Mouse (Mus musculus): ENCODE results near the gene Gm14214.

Gm14214 gene

GRCm38 (mm10) chr2:154769930-154770329 lies at the start of gene Gm14214:
Gene Gm14214 (minus strand): TSS chr2:154770030.
- DNase-seq (ENCODE audit: low spot score in 2 of 2): no peak

DNA sequence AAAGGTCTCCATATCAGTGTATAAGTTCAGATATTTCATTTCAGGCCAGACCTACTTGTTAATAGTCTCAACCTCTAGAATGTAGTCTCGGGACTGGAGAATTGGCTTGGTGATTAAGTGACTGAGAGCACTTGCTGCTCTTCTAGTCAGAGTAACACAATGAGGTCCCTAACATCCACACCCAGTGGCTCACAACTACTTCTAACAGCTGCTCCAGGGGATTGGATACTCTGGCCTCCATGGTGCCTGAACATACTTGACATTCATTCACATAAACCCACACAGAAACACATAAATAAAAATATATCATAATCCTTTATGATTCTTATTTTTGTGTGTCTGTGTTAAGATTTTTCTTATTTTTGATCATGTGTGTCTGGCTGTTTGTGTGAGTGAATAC lies 48.8 kb upstream of the Gm14214 start:
- DNase-seq (ENCODE audit: low spot score in 2 of 2): no peak

DNA sequence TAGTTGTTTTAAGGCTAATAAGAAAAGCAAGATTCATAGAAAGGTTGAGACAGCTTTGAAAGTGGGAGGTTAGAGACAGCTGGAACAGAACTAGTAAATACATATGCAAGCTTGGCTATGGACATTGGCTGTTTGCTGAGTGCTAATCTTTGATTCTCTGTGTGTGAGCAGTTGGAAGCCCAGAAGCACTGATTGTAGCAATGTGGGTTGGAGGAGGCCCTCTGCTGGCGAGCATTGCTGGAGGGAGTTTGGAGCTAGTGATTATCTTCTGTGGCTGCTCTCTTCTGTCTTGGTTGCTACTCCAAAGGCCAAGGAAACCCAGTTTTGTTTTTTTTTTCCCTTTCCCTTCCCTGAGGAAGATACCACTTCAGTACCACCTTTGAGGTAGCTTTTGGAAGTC lies 48.0 kb upstream of the Gm14214 start:
- peak; percentile 36 to 43 for DNase-seq (ENCODE audit: low spot score in 2 of 2)

GRCm38 (mm10) chr2:154817089-154817488 lies 47.3 kb upstream of the Gm14214 start:
- DNase-seq (ENCODE audit: low spot score in 2 of 2): no peak

- no peak for DNase-seq (ENCODE audit: low spot score in 2 of 2)
Observed at GRCm38 (mm10) chr2:154813426-154813825, 43.6 kb upstream of the Gm14214 start.

GRCm38 (mm10) chr2:154810821-154811220 lies 41.0 kb upstream of the Gm14214 start:
- no peak for DNase-seq (ENCODE audit: low spot score in 2 of 2)

GRCm38 (mm10) chr2:154809107-154809762 lies 39.4 kb upstream of the Gm14214 start:
- DNase-seq (ENCODE audit: low spot score in 2 of 2): no peak

- DNase-seq (ENCODE audit: low spot score in 2 of 2): no peak
Observed at GRCm38 (mm10) chr2:154807689-154808088, 37.9 kb upstream of the Gm14214 start.

DNA sequence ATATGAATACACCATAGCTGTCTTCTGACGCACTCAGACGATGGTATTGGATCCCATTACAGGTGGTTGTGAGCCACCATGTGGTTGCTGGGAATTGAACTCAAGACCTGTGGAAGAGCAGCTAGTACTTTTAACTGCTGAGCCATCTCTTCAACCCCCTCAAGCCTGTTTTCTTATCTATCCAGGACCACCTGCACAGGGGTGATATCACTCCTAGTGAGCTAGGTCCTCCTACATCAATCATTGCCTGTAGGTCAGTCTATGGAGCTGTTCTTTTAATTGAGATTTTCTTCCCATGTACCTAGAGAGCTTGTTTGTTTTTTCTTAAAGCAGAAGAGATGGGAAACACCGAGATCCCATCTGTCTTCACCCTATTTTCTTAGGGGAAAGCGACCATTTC lies 34.0 kb upstream of the Gm14214 start:
- DNase-seq (ENCODE audit: low spot score in 2 of 2): no peak

DNA sequence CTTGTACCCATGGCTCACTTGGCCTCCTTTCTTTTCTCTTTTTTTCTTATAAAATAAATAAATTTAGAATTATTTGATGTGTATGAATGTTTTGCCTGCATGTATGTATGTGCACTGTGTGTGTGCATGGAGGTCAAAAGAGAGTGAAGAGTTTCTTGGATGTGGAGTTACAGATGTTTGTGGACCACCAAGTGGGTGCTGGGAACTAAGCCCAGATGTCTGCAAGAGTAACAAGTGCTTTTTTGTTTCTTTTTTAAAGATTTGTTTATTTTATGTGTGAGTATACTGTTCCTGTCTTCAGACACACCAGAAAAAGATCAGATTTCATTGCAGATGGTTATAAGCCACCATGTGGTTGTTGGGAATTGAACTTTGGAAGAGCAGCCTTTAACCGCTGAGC lies 33.5 kb upstream of the Gm14214 start:
- no peak for DNase-seq (ENCODE audit: low spot score in 2 of 2)

GRCm38 (mm10) chr2:154791661-154792642 lies 22.1 kb upstream of the Gm14214 start:
- DNase-seq (ENCODE audit: low spot score in 2 of 2): peak; percentile 34 to 37

DNA sequence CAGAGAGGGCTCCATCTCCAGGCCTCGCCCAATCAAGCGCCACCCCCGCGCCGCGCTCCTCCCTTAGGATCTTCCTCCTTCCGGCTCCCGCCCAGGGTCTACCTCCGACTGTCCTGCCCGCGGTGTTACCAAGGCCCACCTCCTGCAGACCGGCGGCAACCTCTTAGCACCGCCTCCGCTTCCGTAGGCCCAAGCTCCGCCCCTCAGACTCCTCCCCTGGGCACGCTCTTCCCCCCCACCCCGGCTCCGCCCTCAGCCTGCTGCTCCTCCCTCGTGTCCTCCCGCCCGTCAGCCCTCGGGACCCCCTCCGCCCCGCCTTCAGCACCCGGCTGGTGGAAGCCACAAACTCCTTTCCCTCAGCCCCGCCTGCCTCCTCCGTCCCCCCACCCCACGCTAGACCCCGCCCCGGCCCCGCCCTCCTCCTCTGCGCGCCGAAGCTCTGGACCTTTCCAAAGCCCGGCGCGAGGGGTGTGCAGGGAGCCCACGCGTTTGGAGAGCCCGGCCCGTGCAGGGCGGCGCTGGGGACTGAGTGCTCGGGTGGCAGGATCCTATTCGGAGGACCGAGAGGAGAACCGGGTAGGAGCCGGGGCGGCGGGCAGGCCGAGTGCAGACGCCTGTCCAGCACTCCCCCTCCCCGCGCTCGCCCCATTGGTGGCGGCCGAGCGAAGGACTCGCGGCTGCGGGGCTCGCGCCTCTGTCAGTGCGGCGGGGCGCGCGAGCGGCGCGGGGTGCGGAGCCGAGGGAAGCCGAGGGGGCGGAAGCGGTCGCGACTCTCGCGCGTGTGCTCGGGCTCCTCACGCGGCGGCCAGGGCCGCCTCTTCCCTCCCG lies 21.0 kb upstream of the Gm14214 start, which contains the start of the genes Raly and a:
TSS of gene Raly (plus strand) at position 441 of the 828 bp plus-strand sequence.
TSS of gene a (plus strand) at position 747 of the 828 bp plus-strand sequence.
- DNase-seq (ENCODE audit: low spot score in 2 of 2): peak; percentile 92 to 96

- no peak for DNase-seq (ENCODE audit: low spot score in 2 of 2)
Observed at GRCm38 (mm10) chr2:154789977-154790655, 20.3 kb upstream of the Gm14214 start.

DNA sequence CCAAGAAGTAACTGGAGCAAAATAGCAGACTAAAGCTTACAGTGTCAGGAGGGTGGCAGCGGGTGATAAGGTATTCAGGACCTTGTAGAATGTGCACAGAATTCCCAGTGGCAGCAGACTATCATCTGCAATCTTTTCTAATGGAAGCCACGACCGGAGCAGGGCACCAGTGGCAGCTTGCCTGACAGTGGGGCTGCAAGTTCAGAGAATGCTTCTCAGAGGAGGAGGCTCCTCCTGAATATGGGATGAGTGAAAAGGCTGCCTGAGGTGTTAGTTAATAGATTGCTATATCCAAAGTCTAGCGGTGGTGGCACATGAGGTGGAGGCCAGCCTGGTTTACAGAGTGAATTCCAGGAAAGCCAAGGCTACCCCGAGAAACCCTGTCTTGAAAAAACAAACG lies 19.6 kb upstream of the Gm14214 start:
- DNase-seq (ENCODE audit: low spot score in 2 of 2): no peak

GRCm38 (mm10) chr2:154786776-154787175 lies 16.9 kb upstream of the Gm14214 start:
- DNase-seq (ENCODE audit: low spot score in 2 of 2): no peak

GRCm38 (mm10) chr2:154786187-154786586 lies 16.4 kb upstream of the Gm14214 start:
- DNase-seq (ENCODE audit: low spot score in 2 of 2): no peak

DNA sequence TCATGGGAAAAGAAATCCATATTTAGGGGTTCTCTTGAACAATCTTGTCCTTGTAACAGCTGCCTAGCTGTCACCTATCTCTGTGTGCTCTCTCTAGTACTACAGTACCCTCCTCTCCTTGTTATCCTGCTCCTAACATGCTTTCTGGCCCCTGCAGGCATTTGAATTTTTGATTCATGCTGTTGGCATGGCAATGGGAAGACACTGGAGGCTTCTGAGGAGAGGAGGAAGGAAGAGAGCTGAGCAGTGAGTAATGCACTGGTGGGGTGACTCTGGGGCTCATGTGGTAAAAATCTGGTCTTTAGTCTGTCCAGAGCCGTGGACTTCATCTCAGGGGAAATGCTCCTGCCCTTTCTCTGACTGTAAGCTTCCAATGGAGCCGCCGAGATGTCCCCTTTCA lies 15.5 kb upstream of the Gm14214 start:
- no peak for DNase-seq (ENCODE audit: low spot score in 2 of 2)

GRCm38 (mm10) chr2:154782856-154783650 lies 13.2 kb upstream of the Gm14214 start:
- DNase-seq (ENCODE audit: low spot score in 2 of 2): no peak

GRCm38 (mm10) chr2:154782361-154782760 lies 12.5 kb upstream of the Gm14214 start:
- no peak for DNase-seq (ENCODE audit: low spot score in 2 of 2)

DNA sequence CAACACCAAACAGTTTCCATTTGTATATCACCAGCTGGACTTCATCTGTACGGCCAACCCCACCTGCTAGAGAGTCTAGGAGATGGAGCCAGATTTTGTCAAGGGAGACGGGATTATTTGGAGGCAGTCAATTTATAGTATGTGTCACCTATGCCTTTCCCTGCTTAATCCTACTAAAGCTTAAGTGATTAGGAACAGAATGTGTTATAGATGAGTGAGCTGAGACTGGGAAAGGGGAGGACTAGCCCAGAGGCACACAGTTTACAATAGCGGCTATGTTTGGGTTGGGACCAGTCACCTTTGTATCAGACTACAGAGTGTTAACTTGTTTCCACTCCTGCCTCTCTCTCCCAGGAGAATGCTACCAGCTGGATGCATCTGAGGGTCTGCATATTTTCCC lies 9.8 kb upstream of the Gm14214 start:
- DNase-seq (ENCODE audit: low spot score in 2 of 2): no peak
